Mouse (Mus musculus): ENCODE measurements around the gene Vcpkmt.

- TF ChIP-seq CTCF (IDR thresholded peaks at IDR 0.05; ENCODE audit: borderline replicate concordance, extremely low read depth, insufficient read depth, insufficient read length) (no peak), POLR2A (IDR thresholded peaks at IDR 0.05; ENCODE audit: borderline replicate concordance, extremely low read depth, insufficient read depth, insufficient read length, poor library complexity, severe bottlenecking) (no peak)
Observed at GRCm38 (mm10) chr12:69597446-69597845, 14.6 kb upstream of the Vcpkmt start.
